Mouse (Mus musculus) heart, postnatal 10 days (tissue): ENCODE measurements around the gene Actn1. TPM values are rescaled to one million over a fixed set of nuclear protein-coding genes. Genes with fewer than 3 reads are reported as not detected.
A peak's percentile ranks its signal among the peaks of the same experiment; 100 is the strongest.

Experiments used
- DNase-seq, 2 experiments: peaks; one replicate each; pipeline ENCODE4 v3.0.0; 2021
- intact Hi-C: fragments of 180-260 bp; cut with DNase I; formaldehyde crosslinking; loops from one replicate; pipeline ENCODE4 v1.15.1; 2025
- total RNA-seq, 2 experiments: library from RNA; stranded (reverse); gene quantifications; 2 replicates each; pipeline ENCODE4 v1.2.3; 2021

Gene Actn1
- total RNA-seq, 2 experiments from 2014 or later: 70.7 to 71.9 TPM

DNA sequence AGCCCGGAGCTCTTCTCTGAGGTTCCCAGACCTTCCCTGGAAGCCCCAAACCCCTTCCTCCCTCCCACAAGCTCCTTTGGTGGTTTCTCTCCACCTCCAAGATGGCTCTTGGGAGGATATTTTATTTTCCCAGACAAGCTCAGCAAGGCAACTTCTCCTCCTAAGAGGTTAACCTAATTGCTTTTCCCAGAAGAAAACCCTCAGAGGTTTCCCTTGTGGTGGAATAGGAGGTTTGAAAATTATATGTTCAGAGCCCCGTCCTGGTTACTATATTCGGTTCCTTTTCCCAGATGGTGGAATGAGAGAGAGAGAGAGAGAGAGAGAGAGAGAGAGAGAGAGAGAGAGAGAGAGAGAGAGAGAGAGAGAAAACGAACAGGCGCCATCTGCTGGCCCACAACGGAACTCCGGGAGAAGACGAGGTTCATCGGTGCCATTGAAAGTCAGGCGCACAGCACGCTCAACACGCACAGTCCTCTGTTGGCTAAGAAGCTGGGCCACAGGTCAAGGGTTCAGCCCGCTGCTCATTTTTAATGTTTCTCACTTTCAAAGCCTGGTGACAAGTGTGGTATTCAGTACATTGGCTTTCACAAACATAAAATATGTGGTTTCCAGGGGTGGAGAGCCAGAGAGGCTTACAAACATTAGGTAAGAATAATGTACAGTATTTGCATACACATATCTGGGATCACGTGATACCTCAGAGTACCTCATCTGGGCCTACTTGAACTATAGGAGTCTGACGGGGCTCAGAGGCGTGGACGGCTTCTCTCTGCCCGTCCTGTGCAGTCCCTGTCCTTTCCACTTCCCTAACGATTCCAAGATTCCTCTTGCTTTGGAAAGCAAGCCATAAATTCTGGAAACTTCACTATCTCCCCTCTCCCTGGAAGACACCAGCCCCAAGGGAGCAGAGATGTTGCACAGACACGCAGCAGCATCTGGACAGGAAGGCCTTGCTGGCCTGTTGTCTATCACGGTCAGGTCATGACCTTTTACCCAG, 113.6 kb downstream of the Actn1 start:
- intact Hi-C loops: no loop called here
- peak; percentile 80 to 86 for DNase-seq

GRCm38 (mm10) chr12:80145365-80145764, 114.8 kb downstream of the Actn1 start:
- no peak for DNase-seq
- intact Hi-C loops: no loop called here

- intact Hi-C loops: no loop called here
- no peak for DNase-seq
Observed at GRCm38 (mm10) chr12:80144846-80145245, 115.3 kb downstream of the Actn1 start.

DNA sequence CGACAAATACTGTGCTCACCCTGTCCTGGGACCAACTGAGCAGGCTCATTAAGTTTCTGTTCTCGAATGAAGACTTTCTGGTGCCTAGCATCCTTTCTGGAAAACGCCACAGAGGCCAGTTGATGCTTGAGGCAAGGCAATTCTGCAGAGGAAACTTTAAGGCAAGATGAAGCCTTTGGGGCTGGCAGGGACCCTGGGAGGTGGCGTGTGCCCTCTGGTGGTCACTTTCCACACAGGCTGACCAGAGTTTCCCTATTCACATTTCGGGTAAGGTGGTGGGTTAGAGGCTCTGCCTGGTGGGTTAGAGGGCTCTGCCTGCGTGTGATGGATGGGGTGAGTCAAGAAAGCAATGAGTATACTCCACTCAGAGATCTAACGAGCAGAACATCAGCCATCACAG, 118.7 kb downstream of the Actn1 start:
- intact Hi-C loops: loop anchor here (2.0 kb wide), 1 partner anchor 783 kb away; no protein-coding TSS in a partner anchor
- DNase-seq: peak; percentile 66 to 81

- intact Hi-C loops: loop anchor here (2.0 kb wide), 1 partner anchor 782 kb away; no protein-coding TSS in a partner anchor
- no peak for DNase-seq
Observed at GRCm38 (mm10) chr12:80141011-80141410, 119.2 kb downstream of the Actn1 start.

DNA sequence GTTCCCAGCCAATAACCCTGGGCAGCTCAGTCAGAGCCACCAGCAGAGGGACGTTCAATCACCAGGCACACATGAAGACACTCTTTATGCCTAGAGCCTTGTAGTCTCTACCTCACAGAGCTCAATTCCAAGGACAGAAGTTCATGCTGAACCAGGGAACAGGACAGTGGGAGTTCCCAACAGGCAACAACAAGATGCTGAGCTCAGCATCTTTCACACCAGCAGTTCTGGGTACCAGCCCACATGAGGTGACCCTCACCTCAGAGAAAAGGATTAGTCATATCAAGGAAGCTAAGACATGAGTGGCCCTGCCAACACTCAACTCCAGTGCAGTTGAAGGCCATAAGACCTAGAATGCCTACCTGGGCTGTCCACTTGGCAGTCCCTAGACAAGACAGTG, 122.4 kb downstream of the Actn1 start:
- no peak for DNase-seq
- intact Hi-C loops: no loop called here

GRCm38 (mm10) chr12:80137246-80137645, 122.9 kb downstream of the Actn1 start:
- intact Hi-C loops: no loop called here
- DNase-seq: no peak

DNA sequence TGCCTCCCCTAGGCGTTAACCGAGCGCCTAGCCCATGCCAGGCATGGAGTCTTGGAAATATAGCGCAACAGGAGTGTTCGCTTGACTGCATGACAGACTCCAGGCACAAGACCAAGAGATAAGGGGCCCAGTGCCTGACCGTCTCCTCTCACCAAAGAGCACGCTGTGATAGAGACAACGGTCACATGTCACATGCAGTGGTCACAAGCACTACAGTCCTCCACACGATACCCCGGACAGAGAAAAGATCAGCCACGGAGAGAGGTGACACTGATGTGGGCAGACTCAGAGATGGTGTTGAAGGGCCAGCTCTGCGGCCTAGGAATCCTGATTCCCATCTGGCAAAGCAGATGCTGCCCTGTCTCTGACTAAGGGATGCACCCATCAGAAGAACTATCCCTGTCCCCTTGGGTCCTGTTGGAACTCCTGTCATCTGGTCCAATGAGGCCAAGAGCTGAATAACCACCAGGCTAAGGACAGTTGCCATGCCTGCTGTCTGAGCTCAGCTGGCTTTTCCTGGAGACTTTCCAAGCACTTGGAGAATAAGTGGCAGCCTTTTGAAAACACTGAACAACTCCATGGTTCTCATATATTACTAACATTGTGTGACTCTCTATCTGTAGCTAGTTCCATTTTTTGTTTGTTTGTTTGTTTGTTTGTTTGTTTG, 123.8 kb downstream of the Actn1 start:
- intact Hi-C loops: no loop called here
- DNase-seq: peak; percentile 69 to 84

DNA sequence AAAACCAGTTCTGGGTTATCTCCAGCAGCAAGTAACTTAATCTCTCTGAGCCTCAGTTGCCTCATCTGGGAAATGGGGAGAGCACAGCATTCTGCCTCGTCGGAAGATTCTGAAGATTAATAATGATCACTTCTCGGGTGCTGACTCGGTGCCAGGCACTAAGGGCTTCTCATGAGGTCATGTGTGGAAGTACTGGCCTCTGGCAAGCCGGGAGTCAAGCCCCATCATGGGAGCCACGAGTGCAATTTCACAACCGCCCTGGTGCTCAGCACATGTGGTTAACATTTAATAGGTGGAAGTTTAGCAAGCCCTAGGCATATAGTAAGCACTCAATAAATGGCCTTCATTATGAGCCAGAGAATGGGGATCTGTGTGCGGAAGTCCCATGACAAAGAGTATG, 125.0 kb downstream of the Actn1 start:
- intact Hi-C loops: no loop called here
- no peak for DNase-seq

DNA sequence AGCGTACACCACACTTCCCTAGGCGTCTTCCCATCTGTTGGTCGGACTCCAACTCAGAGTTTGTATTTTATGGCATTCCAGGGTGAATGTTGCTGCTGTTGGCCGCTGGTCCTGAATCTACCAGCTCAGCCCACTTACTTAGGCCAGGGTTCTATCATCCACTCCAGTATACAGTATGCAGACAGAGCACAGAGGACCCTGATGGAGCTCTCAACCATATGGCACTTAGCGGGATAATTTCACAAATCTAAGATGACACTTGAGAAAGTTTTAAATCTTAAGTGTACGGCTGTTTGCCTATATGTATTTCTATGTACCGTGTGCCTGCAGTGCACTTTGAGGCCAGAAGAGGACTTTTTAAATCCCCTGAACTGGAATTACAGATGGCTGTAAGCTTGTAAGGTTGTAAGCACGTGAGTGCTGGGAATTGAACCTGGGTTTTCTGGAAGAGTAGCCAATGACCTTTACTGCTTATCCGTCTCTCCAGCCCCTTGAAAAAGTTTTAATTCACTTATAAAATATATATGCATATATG, 127.1 kb downstream of the Actn1 start:
- intact Hi-C loops: loop anchor here (2.0 to 5.0 kb wide), 2 partner anchors 611 to 774 kb away; no protein-coding TSS in a partner anchor

GRCm38 (mm10) chr12:80132250-80133003, 127.7 kb downstream of the Actn1 start:
- intact Hi-C loops: loop anchor here (1.0 to 5.0 kb wide), 3 partner anchors 520 to 774 kb away; no protein-coding TSS in a partner anchor
- DNase-seq: peak; percentile 92 to 93

More for the DNA sequence above, 127.1 kb downstream of the Actn1 start:
- DNase-seq: no peak

DNA sequence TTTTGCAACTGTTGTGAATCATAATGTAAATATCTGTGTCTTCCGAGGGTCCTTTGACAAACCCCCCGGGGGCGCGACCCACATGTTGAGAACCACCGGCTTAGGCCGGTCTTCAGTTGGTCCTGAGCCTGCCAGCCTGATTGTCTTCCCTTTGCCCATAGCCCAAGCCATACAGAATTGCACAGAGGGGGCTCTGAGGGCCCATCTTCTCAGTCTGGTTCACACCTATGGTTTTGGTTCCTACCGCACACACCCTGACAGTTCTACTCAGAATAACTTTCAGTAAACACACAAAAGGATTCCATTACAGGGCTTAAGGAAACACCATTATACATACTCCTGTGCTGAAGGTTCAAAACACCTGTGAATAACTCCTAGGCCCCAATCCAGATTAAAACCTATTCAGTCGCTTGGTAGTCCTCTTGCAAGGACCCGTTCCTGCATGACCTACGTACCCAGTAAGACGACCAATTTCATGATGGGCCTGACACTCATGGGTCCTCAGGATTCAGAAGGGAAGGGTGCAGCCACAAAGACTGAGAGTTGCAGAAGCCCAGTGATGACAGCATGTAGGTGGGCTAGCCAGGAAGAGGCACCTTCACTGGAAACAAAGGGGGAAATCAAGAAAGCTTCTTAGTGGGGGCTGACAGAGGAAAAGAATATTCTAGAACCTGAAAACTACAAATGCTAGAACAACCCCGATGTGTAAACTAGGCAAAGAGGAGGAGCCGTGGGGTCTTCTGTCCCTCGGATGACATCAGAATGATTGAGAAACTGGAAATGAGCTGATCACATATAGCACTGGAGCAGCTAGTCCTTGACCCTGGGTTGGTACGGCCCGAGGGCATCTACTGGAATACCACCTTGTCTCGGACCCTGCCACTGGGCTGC, 128.6 kb downstream of the Actn1 start:
- DNase-seq: peak; percentile 41 to 46
- intact Hi-C loops: loop anchor here (1.0 to 5.0 kb wide), 3 partner anchors 519 to 773 kb away; no protein-coding TSS in a partner anchor

DNA sequence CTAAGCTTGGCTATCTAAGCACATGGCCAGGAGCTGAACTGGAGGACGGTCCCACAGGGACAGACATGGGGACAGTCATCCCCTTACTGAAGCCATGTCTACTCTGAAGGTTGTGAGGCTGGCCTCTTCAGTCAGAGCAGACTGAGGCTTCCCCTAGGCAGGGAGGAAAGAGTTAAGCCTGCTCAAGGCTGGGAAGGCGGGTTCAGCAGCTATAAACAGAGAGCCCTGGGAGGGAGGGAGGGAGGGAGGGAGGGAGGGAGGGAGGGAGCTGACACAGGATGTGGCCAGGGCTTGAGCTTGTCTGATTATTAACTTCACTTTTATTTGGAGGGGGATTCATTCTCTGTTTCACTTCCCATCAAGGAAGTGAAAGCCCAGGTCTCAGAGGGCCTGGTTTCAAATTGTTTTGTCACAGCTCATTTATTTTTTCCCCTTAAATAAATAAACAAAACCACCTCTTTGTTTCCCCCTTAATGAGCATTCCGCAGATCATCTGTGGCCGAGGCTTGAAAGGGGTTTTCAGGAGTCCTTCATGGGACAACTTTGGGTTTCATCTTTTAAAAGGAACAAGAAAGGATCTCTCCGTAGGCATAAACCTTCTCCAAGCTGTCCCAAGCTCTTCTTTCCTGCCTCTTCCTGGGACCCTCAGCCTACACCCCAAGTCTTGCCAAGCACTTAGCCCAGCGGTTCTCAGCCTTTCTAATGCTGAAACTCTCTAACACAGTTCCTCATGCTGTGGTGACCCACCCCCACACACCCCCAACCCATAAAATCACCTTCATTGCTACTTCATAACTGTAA, 129.4 kb downstream of the Actn1 start:
- intact Hi-C loops: loop anchor here (1.0 to 5.0 kb wide), 2 partner anchors 15 to 608 kb away; no protein-coding TSS in a partner anchor
- peak; percentile 61 to 64 for DNase-seq

- peak in 1 of 2 experiments; percentile 57 for DNase-seq
- intact Hi-C loops: no loop called here
Observed at GRCm38 (mm10) chr12:80129531-80129930, 130.6 kb downstream of the Actn1 start.

GRCm38 (mm10) chr12:80127191-80127762, 132.9 kb downstream of the Actn1 start:
- DNase-seq: no peak
- intact Hi-C loops: no loop called here

DNA sequence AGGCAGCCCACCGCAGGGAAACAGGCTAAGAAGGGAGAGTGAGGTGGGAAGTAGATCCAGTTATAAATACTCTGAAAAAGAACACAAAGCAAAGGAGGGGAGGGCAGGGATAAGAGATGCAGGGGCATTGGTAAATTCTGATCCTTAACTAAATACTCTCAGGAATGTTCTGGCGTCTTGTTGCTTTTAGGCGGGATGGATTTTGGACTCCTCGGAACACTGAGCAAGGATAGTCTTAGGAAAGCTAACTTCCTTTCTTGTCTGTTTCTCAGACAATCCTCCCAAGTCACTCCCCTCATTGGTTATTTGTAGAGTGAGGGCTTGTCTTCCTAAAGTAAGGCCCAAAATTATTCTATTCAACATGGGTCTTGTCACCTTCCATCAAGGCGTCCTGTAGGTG, 134.9 kb downstream of the Actn1 start:
- intact Hi-C loops: no loop called here
- no peak for DNase-seq

DNA sequence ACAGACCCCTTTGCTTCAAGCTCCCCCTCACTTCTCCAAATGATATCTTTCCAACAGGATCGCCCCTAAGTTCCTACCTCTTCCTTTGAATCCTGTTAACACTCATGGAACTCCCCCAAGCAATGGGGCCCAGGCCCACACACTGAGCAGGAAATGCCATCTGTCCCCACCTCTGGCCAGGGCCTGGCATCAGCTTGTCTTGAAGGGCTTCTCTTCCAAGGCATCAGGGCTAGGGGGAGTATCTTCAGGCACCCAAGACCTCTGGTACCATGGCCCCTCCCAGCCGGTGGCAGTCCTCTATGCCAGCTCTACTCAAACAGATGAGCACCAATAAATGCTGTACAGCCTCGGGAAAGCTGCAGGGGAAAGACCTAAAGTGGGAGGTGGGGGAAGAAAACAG, 135.4 kb downstream of the Actn1 start:
- no peak for DNase-seq
- intact Hi-C loops: no loop called here

GRCm38 (mm10) chr12:80124211-80124610, 136.0 kb downstream of the Actn1 start:
- no peak for DNase-seq
- intact Hi-C loops: no loop called here
